Mouse (Mus musculus) left cerebral cortex, postnatal 36 days (tissue): ENCODE measurements around the gene Tepsin. TPM values are rescaled to one million over a fixed set of nuclear protein-coding genes. Genes with fewer than 3 reads are reported as not detected.

Experiments used
- DNase-seq, 2 experiments: peaks; one replicate each; pipeline ENCODE4 v3.0.0; 2021 to 2022; ENCODE audit warnings: low spot score in 2 of 2, mixed read lengths in 1 of 2
- intact Hi-C: fragments of 180-260 bp; cut with DNase I; formaldehyde crosslinking; loops from one replicate; pipeline ENCODE4 v1.15.1; 2025
- total RNA-seq, 2 experiments: library from RNA; stranded (reverse); gene quantifications; 2 replicates each; pipeline ENCODE4 v1.2.3; 2021

Gene Tepsin
- total RNA-seq, 2 experiments from 2014 or later, result 14.3 to 16.6 TPM

- no peak for DNase-seq
- intact Hi-C loops, result no loop called here
Observed at GRCm38 (mm10) chr11:120071065-120071464, 27.5 kb downstream of the Tepsin start.

DNA sequence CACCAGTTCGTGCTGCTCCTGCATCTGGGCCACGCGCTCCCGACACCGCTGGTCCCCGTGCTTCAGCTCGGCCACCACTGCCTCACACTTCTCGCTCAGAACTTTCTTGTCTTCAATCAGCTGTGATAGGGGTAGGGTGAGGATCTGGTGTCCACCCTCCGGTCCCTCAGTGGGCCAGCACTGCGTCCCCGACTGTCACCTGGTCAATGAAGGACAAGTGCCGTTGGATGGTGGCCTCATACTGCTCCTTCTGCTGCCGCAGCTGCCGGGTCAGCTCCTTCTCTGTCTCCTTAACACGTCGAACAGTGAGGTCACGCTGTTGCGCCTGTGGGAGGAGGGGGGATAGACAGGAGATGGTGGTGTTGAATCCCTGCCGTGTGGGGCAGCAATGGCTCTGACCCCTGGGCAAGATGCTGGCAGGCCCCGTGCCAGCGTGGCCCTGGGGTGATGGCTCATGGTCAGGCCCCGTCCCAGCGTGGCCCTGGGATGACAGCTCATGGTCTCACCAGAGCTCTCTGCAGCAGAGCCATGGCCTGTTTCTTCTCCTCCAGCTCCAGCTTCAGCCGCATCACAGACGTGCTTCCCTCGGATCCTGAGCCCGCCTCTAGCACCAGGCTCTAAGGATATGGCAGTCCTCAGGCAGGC is 28.1 kb downstream of the Tepsin start:
- no peak for DNase-seq
- intact Hi-C loops, result no loop called here

DNA sequence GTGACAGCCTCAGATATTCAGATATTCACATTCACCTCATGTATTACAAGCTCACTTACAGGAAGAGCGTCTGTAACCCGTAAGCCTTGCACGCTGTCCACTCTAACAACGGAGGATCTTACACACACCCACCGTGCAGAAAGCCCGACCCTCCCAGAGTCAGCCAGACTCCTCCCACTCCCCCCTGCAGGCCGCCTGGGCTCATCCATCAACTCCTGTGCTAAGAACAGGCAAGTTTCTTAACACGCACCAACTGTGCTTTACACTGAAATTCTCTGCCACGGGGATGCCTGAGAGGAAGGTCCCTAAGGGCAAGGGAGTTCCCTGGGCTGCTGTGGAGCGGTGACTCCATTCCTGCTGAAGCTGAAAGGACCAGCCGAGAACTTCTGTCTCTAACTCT is 29.3 kb downstream of the Tepsin start:
- intact Hi-C loops, result loop anchor here (5.0 kb wide), 1 partner anchor 57 kb away; no protein-coding TSS in a partner anchor
- no peak for DNase-seq

GRCm38 (mm10) chr11:120067834-120068233 is 30.7 kb downstream of the Tepsin start:
- intact Hi-C loops, result loop anchor here (5.0 kb wide), 1 partner anchor 56 kb away; no protein-coding TSS in a partner anchor

DNA sequence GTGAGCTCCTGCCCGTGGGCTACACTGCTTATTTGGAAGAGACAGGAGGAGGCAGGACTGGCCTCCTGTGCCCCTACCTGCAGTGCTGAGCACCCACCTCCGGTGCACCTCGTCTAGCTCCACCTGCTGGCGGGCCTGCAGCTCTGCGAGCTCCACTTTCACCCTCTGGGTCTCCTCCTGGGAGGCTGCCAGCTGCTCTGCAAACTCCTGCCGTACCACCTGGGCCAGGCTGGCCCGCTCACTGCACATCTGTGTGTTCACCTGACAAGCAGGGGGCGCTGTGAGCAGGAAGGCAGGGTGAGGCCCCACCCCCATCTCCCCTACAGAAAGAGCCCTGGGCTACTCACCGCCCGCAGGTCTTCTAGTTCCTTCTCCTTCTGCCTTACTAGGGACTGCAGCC is 33.2 kb downstream of the Tepsin start:
- intact Hi-C loops, result loop anchor here (5.0 kb wide), 1 partner anchor 53 kb away; no protein-coding TSS in a partner anchor

More at GRCm38 (mm10) chr11:120067834-120068233, 30.7 kb downstream of the Tepsin start:
- DNase-seq, result no peak

GRCm38 (mm10) chr11:120064668-120065040 is 33.9 kb downstream of the Tepsin start:
- intact Hi-C loops, result loop anchor here (5.0 kb wide), 1 partner anchor 52 kb away; no protein-coding TSS in a partner anchor
- no peak for DNase-seq

More for the DNA sequence above, 33.2 kb downstream of the Tepsin start:
- no peak for DNase-seq

GRCm38 (mm10) chr11:120064006-120064667 is 34.4 kb downstream of the Tepsin start:
- intact Hi-C loops, result no loop called here
- DNase-seq, result no peak

DNA sequence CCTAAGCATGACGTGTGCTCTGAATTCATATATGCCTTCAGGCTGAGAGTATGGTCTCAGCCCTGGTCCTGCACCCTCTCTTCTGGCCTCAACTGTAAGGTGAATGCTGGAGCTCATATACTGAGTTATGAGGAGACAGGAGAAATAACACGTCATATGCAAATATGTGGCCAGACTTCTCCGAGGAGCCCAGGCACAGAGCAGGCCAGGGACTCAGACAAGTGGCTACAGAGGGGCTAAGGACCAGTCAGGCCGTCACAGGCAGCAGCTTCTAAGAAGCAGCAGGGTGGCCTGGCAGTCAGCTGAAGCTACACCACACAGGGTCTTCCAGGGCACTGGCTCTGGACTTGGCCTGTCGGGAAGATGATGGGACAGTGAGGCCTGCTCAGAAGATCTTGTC is 35.2 kb downstream of the Tepsin start:
- intact Hi-C loops, result no loop called here
- DNase-seq, result no peak

DNA sequence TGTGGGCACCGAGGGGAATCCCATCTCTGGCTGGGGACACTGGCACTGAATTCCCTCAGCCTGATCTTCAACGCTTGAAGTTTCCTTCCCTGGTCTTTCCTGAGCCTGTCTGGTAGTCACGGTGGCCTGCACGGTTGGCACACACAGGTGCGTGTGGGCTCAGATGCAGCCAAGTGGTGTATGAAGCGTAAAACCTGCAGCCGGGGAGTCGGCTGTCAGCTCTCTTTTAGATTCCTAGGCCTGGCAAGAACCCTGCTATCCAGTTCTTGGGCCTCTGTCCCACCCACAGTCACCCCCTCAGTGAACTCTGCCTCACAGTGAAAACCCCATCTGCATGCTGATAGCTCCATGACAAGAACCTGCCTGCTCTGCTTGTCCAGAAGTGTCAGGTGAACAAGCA is 37.9 kb downstream of the Tepsin start:
- intact Hi-C loops, result no loop called here
- DNase-seq, result no peak

GRCm38 (mm10) chr11:120055953-120056732 is 42.4 kb downstream of the Tepsin start:
- intact Hi-C loops, result no loop called here
- DNase-seq, result no peak

- DNase-seq, result no peak
- intact Hi-C loops, result no loop called here
Observed at GRCm38 (mm10) chr11:120053846-120054245, 44.7 kb downstream of the Tepsin start.

DNA sequence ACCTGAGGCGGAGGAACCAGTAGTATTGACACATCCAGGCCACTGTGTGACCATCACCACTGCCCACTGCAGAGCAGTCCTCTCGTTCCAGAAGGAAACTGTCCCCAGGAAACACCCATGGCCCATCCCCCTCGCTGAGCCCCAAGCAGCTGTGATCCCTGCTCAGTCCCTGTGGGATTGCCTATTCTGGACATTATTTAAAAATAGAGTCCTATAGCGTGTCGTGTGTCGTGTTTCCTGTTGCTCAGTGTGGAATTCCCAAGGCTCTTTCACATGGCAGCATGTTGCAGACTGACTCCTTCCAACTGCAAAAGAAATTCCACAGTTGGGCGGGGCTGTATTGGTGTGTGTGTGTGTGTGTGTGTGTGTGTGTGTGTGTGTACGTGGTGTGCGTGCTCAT is 46.3 kb downstream of the Tepsin start:
- DNase-seq, result no peak
- intact Hi-C loops, result no loop called here

GRCm38 (mm10) chr11:120051124-120051811 is 47.3 kb downstream of the Tepsin start:
- intact Hi-C loops, result no loop called here
- no peak for DNase-seq

- DNase-seq, result no peak
- intact Hi-C loops, result no loop called here
Observed at GRCm38 (mm10) chr11:120049067-120049466, 49.5 kb downstream of the Tepsin start.

DNA sequence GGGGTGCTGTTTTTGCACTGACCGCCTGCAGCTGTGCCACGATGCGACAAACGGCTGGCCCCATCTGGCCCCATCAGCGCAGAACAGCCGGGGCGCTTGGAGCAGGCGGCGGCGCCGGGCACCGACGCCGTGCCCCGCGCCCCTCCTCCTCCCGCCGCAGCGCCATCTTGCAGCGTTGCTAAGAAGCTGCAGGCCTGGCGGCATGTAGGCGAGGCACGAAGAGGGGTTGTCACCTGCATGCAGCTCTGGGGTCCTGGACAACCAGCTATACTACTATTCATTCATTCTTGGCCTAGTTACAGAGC is 50.3 kb downstream of the Tepsin start:
- peak in 1 of 2 experiments; percentile 59 for DNase-seq
- intact Hi-C loops, result no loop called here

GRCm38 (mm10) chr11:120047531-120048251 is 50.8 kb downstream of the Tepsin start:
- intact Hi-C loops, result loop anchor here (2.0 kb wide), 1 partner anchor 35 kb away; no protein-coding TSS in a partner anchor
- DNase-seq, result peak in 1 of 2 experiments; percentile 42

- intact Hi-C loops, result loop anchor here (2.0 kb wide), 1 partner anchor 34 kb away; no protein-coding TSS in a partner anchor
- peak; percentile 59 to 64 for DNase-seq
Observed at GRCm38 (mm10) chr11:120046553-120047191, 51.9 kb downstream of the Tepsin start, which contains the start of gene Aatk. Gene Aatk (minus strand): TSS chr11:120047167.

DNA sequence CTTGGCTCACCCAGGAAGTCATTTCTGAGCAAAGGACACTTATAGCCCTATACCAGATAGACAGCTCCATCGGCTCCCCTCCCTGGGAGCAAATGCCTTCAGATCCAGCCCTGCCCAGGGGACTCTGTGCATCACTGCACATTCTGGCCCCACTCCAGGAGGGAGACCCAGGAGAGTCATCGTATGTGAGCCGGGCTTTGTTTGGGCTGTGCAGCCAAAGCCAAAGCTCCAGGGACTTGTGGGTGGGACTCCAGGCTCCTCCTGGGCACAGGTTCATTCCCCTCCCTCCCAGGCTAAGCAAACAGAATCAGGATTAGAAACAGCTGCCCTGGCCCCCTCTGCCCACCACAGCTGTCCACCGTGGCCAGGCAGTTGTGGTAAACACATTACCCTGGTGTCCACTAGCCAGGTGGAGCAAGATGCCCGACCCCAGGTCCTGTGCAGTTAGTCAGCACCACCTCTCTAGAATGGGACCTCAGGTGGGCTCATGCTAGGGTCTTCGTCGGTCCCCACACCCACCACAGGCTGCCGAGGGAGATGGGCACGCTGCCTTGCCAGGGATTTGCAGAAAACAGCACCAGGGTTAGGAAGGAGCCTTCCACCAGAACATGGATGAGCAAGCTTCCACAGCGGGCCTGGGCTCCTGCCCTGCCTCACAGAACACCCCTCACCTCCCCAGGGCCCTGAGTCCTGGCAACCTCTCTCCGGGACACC is 52.5 kb downstream of the Tepsin start:
- no peak for DNase-seq
- intact Hi-C loops, result loop anchor here (2.0 kb wide), 1 partner anchor 33 kb away; no protein-coding TSS in a partner anchor
